Mouse (Mus musculus) liver, embryonic 13.5 days (tissue): ENCODE measurements around the gene Ccser1. TPM values are rescaled to one million over a fixed set of nuclear protein-coding genes. Genes with fewer than 3 reads are reported as not detected.

ENCODE experiments used
- ATAC-seq: fragments of 200-750 bp; cut with Nextera tagmentation; 2 replicates; pipeline ENCODE4 v1.8.0; 2017; ENCODE audit warnings: low read depth, mild to moderate bottlenecking, moderate number of reproducible peaks, moderate library complexity
- DNase-seq: peaks from one replicate; pipeline ENCODE4 v3.0.0; 2022
- H3K27ac ChIP-seq: fragments of 300-500 bp; sonication (generic); 2 replicates; pipeline ENCODE4 v1.5.1; 2015; ENCODE audit warnings: moderate library complexity, mild to moderate bottlenecking, inconsistent platforms
- H3K27me3 ChIP-seq: fragments of 300-500 bp; sonication (generic); 2 replicates; pipeline ENCODE4 v1.6.1; 2015; ENCODE audit warnings: mild to moderate bottlenecking, inconsistent platforms
- H3K36me3 ChIP-seq: fragments of 300-500 bp; sonication (generic); 2 replicates; pipeline ENCODE4 v1.6.1; 2015; ENCODE audit warnings: mild to moderate bottlenecking, inconsistent platforms
- H3K4me1 ChIP-seq: fragments of 300-500 bp; sonication (generic); replicated peaks from 2 replicates; pipeline ENCODE4 v1.6.1; 2015; ENCODE audit warnings: inconsistent platforms
- H3K4me2 ChIP-seq: fragments of 300-500 bp; sonication (generic); 2 replicates; pipeline ENCODE4 v1.6.1; 2015; ENCODE audit warnings: inconsistent platforms, mild to moderate bottlenecking, moderate library complexity
- H3K4me3 ChIP-seq: fragments of 300-500 bp; sonication (generic); replicated peaks from 2 replicates; pipeline ENCODE4 v1.5.1; 2015; ENCODE audit warnings: mild to moderate bottlenecking, inconsistent platforms
- H3K9ac ChIP-seq: fragments of 300-500 bp; sonication (generic); 2 replicates; pipeline ENCODE4 v1.6.1; 2015; ENCODE audit warnings: mild to moderate bottlenecking, inconsistent platforms
- H3K9me3 ChIP-seq: fragments of 300-500 bp; sonication (generic); replicated peaks from 2 replicates; pipeline ENCODE4 v1.6.1; 2016; ENCODE audit warnings: inconsistent platforms
- WGBS: fragments of 180-500 bp; shearing (Covaris S2); methylation state at CpG from one replicate; pipeline ENCODE4 v1.1.7; 2015; ENCODE audit not compliant: insufficient replicate concordance; 5-methylcytosine and 5-hydroxymethylcytosine counted together
- polyA plus RNA-seq: library from polyadenylated mRNA; unstranded; fragments of >200 nt; fragmentation: Nextera tagmentation; extraction: Ambion mirVana; gene quantifications from 2 replicates; pipeline ENCODE4 v1.2.1, GENCODE M21; 2015

Ccser1 gene
- polyA plus RNA-seq, 1 experiment from 2014 or later = 0.16 TPM

DNA sequence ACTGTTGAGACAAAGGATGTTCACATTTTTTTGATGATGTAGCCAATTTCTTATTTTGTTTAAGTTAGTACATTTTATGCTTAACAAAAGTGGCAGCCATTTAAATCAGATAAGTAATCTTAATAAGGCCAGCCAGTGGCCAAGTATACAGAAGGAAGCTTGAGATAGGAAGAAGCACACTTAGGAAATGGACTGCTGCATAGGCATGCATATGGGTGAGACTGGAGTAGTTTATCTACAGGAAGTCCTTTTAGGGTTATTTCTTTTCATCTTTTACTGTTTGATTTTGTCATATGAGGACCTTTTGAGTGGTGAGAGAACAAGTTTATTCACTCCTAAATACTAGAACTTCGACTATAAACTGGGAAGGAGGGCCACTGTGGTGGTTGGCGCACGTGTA, 582.0 kb downstream of the Ccser1 start:
- H3K9ac ChIP-seq = no peak overlapping the region
- no peaks in the 10 kb centered on the region for H3K36me3 ChIP-seq
- H3K4me1 ChIP-seq = no peaks in the 10 kb centered on the region
- no peak for ATAC-seq
- H3K4me3 ChIP-seq = no peak overlapping the region
- no peaks in the 10 kb centered on the region for H3K9me3 ChIP-seq
- DNase-seq = no peak
- 53% methylated on average over 3 of the region's 3 CpGs for WGBS
- H3K27me3 ChIP-seq = no peaks in the 10 kb centered on the region
- H3K27ac ChIP-seq = no peak overlapping the region
- H3K4me2 ChIP-seq = no peak overlapping the region

DNA sequence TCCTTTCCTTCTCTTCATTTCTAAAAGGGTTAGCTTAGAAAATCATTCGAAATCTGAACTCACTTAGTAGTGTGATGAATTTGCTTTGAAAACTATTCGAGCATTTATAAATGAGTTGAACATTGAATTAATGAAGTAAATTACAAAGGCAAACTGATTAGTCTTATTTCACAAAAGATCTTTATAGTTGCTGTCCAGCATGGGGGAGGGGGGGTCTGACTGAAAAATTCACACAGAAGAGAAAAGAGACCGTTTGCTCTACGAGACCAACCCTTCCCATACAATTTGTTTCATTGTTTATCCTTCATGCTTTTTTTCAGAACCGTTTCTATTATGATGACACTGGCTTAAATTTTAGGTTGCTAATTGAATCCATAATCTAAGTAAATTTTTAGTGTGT, 583.3 kb downstream of the Ccser1 start:
- 63% methylated on average over 5 of the region's 5 CpGs for WGBS
- ATAC-seq (no peak), DNase-seq (no peak)
- no peak overlapping the region for H3K9ac ChIP-seq
- no peaks in the 10 kb centered on the region for H3K4me1 ChIP-seq
- no peaks in the 10 kb centered on the region for H3K9me3 ChIP-seq
- H3K27ac ChIP-seq = no peak overlapping the region
- H3K36me3 ChIP-seq = no peaks in the 10 kb centered on the region
- H3K27me3 ChIP-seq = no peaks in the 10 kb centered on the region
- no peak overlapping the region for H3K4me3 ChIP-seq
- no peak overlapping the region for H3K4me2 ChIP-seq

DNA sequence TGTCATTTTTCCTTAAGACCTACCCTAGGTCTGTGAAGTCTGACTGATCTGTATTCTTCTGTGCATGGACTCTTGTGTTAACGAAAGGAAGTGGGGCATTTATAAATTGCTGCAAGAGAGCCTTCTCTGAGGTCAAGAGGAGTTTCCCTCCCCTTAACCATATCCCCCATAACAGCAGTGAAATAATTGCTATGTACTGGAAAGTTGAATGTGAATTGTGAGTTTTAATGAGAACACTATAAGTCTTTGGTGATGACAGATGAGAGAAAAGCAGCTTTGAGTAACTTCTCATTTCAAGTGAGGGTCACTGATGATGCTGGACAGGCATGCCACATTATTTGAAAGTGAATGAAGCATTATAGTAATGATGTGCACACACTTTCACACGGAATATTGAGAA, 585.7 kb downstream of the Ccser1 start:
- Histone ChIP-seq H3K9ac (no peak overlapping the region), H3K36me3 (no peaks in the 10 kb centered on the region), H3K4me1 (no peaks in the 10 kb centered on the region), H3K9me3 (no peaks in the 10 kb centered on the region), H3K27me3 (no peaks in the 10 kb centered on the region), H3K27ac (no peak overlapping the region), H3K4me2 (no peak overlapping the region), H3K4me3 (no peak overlapping the region)
- DNase-seq = no peak
- ATAC-seq = no peak
- 50% methylated on average over 2 of the region's 2 CpGs for WGBS

DNA sequence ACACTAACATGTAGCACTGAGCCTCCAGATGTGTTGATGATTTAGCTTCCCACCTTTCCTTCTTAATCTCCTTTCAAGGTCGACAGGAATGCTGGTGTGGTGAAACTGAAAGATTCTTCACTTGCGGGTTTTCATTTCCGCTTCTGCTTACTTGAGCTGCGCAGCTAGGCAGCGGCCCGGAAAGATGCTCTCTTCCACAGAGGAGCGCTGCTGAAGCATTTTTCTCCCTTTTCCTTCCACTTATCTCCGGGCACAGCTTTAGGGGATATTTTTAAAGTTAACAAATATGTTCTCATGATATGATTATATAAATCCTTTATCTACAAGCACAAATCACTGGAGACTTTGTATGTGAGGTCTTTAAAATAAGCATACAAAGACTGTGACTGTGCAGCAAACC, 587.0 kb downstream of the Ccser1 start:
- H3K27me3 ChIP-seq = no peaks in the 10 kb centered on the region
- WGBS = 76% methylated on average over 8 of the region's 8 CpGs
- H3K4me1 ChIP-seq = no peaks in the 10 kb centered on the region
- no peak overlapping the region for H3K4me3 ChIP-seq
- H3K4me2 ChIP-seq = no peak overlapping the region
- no peaks in the 10 kb centered on the region for H3K9me3 ChIP-seq
- H3K27ac ChIP-seq = no peak overlapping the region
- no peaks in the 10 kb centered on the region for H3K36me3 ChIP-seq
- DNase-seq (no peak), ATAC-seq (no peak)
- H3K9ac ChIP-seq = no peak overlapping the region

DNA sequence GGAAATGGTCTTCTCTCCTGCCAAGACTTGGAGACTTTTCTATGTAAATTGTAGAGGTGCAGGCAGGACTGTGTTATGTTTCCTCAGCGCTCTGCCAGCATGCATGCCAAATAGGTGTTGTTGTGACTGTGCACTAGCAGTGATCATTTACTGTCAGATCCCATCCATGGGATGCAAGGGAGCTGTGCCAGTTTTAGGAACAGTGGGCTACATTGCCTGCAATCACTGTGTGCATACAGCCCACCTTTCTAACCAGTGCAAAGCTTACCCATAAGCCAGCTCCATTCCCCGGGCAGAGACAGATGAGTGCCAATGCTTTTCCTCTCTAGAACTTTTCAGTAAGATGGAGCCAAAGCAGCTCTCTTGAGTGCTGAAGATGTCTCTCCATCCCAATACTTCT, 606.6 kb downstream of the Ccser1 start:
- no peak for DNase-seq
- Histone ChIP-seq H3K9me3 (no peaks in the 10 kb centered on the region), H3K4me3 (no peak overlapping the region), H3K27me3 (no peaks in the 10 kb centered on the region), H3K36me3 (no peaks in the 10 kb centered on the region), H3K4me1 (no peaks in the 10 kb centered on the region), H3K4me2 (no peak overlapping the region), H3K27ac (no peak overlapping the region), H3K9ac (no peak overlapping the region)
- no peak for ATAC-seq
- 78% methylated on average over 2 of the region's 2 CpGs for WGBS

DNA sequence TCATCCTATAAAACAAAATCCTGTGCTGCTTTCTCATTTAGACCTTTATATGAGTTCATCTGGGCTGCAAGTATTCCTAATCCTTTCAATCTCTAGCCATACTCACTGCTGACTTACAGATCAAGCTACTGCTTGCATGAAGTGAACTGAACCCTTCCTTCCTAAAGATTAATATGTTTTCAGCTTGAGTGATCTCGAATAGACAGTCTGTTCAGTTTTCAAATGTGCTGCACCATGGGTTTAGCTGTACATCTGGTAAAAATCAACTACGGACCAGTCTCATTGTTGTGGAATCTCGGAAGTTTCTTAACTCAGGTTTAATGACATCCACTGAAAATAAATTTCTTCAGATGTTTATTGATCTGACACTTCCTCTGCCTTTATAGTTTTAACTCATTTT, 620.8 kb downstream of the Ccser1 start:
- Histone ChIP-seq H3K4me3 (no peak overlapping the region), H3K9me3 (no peaks in the 10 kb centered on the region), H3K36me3 (no peaks in the 10 kb centered on the region), H3K4me2 (no peak overlapping the region), H3K4me1 (no peaks in the 10 kb centered on the region), H3K27ac (no peak overlapping the region), H3K27me3 (no peaks in the 10 kb centered on the region), H3K9ac (no peak overlapping the region)
- no peak for ATAC-seq
- no peak for DNase-seq
- 60% methylated on average over 3 of the region's 3 CpGs for WGBS

DNA sequence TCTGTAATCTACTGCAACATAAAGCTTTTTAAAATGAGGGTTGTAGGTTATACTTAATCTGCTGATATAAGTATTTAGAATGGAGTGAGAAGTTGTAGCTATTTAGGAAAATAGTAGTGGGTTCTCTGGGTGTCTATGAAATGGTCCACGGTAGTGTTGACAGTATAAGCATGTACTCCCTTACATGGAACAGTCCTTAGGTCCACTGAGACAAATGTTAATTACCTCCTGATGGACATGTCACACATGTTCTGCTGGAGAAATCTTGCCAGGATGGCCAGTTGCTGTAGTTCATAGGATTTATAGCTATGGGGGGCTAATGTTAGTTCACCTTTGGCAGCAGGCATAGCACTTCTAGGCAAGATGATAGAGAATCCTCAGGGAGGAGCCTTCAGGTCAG, 625.4 kb downstream of the Ccser1 start:
- no peak for DNase-seq
- Histone ChIP-seq H3K4me1 (no peaks in the 10 kb centered on the region), H3K36me3 (no peaks in the 10 kb centered on the region), H3K9me3 (no peaks in the 10 kb centered on the region), H3K27me3 (no peaks in the 10 kb centered on the region), H3K27ac (no peak overlapping the region), H3K4me2 (no peak overlapping the region), H3K9ac (no peak overlapping the region), H3K4me3 (no peak overlapping the region)
- 58% methylated on average over 1 of the region's 1 CpGs for WGBS
- ATAC-seq = no peak

DNA sequence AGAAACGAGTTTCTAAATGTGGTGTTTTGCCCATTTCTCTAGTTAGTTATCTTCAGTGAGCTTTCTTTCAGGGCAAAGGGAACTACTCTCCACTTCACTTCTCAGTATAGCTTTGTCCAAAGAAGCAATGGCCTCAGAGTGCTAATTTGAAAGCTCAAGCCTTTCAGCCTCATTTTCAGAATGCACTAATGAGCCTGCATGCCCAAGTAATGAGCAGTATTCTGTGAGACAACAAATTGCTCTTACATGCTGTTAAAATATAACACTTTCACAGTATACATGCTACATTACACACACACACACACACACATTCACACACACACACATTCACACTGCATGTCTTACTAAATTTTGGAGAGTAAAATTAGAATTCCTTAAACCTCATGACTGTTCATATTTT, 637.6 kb downstream of the Ccser1 start:
- H3K4me2 ChIP-seq = no peak overlapping the region
- no peaks in the 10 kb centered on the region for H3K9me3 ChIP-seq
- no peaks in the 10 kb centered on the region for H3K27me3 ChIP-seq
- 39% methylated on average over 1 of the region's 1 CpGs for WGBS
- no peak overlapping the region for H3K27ac ChIP-seq
- ATAC-seq (no peak), DNase-seq (no peak)
- no peak overlapping the region for H3K4me3 ChIP-seq
- H3K9ac ChIP-seq = no peak overlapping the region
- H3K4me1 ChIP-seq = no peaks in the 10 kb centered on the region
- H3K36me3 ChIP-seq = no peaks in the 10 kb centered on the region

DNA sequence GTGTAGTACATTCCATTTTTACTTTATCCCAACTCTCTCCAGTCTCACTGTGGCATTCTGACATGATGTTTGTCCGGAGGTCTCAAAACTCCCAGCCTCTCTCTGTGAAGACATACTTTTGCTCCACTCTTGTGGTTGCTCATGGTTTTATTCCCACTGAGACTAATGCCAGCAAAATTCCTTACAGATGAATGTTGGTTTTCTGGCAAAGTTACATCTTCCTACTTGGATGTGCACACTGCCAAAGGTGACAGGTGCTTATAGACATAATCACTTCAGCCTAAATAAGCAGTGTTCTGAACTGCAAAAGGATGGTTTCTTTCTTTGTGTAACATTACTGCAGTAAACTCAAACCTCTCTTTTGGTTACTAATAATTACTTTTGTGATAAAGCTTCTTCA, 696.2 kb downstream of the Ccser1 start:
- Histone ChIP-seq H3K27me3 (no peaks in the 10 kb centered on the region), H3K9me3 (no peaks in the 10 kb centered on the region), H3K9ac (no peak overlapping the region), H3K27ac (no peak overlapping the region), H3K4me2 (no peak overlapping the region), H3K4me3 (no peak overlapping the region), H3K4me1 (no peaks in the 10 kb centered on the region), H3K36me3 (no peaks in the 10 kb centered on the region)
- WGBS = 74% methylated on average over 1 of the region's 1 CpGs
- ATAC-seq = no peak
- no peak for DNase-seq

DNA sequence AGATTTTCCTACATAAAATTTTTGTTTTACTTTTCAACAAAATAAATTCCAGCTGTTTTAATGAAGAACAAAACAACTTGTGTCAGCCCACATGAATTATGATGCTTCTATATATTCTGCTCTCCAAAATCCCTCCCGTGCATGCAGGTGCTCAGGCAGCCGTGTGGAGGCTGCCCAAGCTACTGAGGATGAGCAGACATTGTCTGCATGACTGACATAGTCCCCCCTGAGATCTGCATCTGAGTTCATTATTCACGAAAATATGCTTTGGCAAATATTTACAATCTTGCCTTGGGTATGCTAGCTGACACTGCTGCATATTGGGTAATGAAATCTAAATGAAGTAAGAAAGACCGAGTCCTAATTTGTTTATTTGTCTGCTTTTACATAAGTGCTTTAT, 718.1 kb downstream of the Ccser1 start:
- ATAC-seq (no peak), DNase-seq (no peak)
- Histone ChIP-seq H3K9me3 (no peaks in the 10 kb centered on the region), H3K9ac (no peak overlapping the region), H3K27ac (no peak overlapping the region), H3K4me3 (no peak overlapping the region), H3K4me2 (no peak overlapping the region), H3K4me1 (no peaks in the 10 kb centered on the region), H3K27me3 (no peaks in the 10 kb centered on the region), H3K36me3 (no peaks in the 10 kb centered on the region)
- WGBS = 63% methylated on average over 4 of the region's 4 CpGs

DNA sequence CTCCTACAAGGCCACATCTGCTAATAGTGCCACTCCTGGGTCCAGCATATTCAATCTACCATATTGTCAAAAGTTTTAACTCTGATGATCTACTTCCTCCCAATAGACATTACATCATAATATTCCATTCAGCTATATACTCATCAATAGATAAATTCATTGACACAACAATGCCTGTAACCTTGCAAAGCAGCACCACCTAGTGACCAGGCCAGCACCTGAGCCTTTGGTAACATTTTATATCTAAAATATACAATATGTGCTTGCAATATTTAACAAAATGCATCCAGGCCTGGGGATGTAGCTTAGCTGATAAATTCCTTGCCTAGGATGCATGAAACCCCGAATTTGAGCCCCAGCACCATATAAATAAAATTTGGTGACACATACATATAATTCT, 722.6 kb downstream of the Ccser1 start:
- no peaks in the 10 kb centered on the region for H3K27me3 ChIP-seq
- no peaks in the 10 kb centered on the region for H3K4me1 ChIP-seq
- H3K4me2 ChIP-seq = no peak overlapping the region
- no peak for ATAC-seq
- no peak for DNase-seq
- no peaks in the 10 kb centered on the region for H3K36me3 ChIP-seq
- H3K4me3 ChIP-seq = no peak overlapping the region
- H3K9ac ChIP-seq = no peak overlapping the region
- H3K9me3 ChIP-seq = no peaks in the 10 kb centered on the region
- no peak overlapping the region for H3K27ac ChIP-seq
- WGBS = 8% methylated on average over 1 of the region's 1 CpGs

DNA sequence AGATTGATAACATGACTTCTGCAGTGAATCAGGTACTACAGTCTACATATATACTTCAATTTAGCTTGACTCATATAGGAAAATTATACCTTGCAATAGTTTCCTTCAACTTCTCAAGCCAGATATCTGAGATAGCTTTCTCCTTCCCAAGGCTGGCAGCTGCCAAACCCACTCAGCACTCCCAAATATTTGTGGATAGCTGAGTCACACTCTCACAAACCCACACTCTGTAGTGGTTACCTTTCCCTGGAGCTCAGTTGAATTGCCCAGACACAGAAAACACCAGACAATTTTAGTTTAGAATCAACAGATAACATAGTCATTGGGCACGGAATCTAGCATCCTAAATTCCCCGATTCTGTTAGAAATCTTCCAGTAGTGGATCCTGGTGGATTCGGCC, 732.8 kb downstream of the Ccser1 start:
- H3K9ac ChIP-seq = no peak overlapping the region
- ATAC-seq (no peak), DNase-seq (no peak)
- H3K9me3 ChIP-seq = no peaks in the 10 kb centered on the region
- H3K4me1 ChIP-seq = no peaks in the 10 kb centered on the region
- 62% methylated on average over 3 of the region's 3 CpGs for WGBS
- H3K4me2 ChIP-seq = no peak overlapping the region
- no peak overlapping the region for H3K27ac ChIP-seq
- H3K4me3 ChIP-seq = no peak overlapping the region
- H3K36me3 ChIP-seq = no peaks in the 10 kb centered on the region
- no peaks in the 10 kb centered on the region for H3K27me3 ChIP-seq

DNA sequence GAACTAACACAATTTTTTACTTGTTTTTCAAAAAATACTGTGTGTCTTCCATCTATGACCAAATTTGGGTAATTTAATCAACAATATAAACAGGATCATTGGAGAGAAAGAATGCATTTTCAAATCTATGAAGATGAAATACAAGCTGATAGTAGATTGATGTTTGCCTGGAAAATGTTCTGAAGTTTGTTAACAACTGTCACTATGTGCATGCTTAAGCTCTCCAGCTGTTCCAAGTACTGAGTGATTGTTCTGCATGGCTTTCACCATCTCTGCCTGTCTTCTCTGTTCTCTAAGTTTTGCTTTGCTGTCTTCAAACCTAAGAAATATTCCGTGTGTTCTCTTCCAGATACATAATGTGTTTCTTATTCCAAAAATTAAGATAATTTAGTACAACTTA, 751.5 kb downstream of the Ccser1 start:
- Histone ChIP-seq H3K9me3 (no peaks in the 10 kb centered on the region), H3K9ac (no peak overlapping the region), H3K4me2 (no peak overlapping the region), H3K4me3 (no peak overlapping the region), H3K27me3 (no peaks in the 10 kb centered on the region), H3K4me1 (no peaks in the 10 kb centered on the region), H3K36me3 (no peaks in the 10 kb centered on the region), H3K27ac (no peak overlapping the region)
- WGBS = 51% methylated on average over 1 of the region's 1 CpGs
- ATAC-seq (no peak), DNase-seq (no peak)
